Mouse (Mus musculus) midbrain, embryonic 14.5 days (tissue): ENCODE measurements around the gene Exoc6. TPM values are rescaled to one million over a fixed set of nuclear protein-coding genes. Genes with fewer than 3 reads are reported as not detected.
A peak's percentile ranks its signal among the peaks of the same experiment; 100 is the strongest.
"Not testable (repeated sequence)": the region's sequence is repeated elsewhere in the genome, so short reads cannot be mapped to it uniquely, and the experiment has no call there.

Source experiments
- ATAC-seq: fragments of 200-750 bp; cut with Nextera tagmentation; 2 replicates; pipeline ENCODE4 v1.8.0; 2017; ENCODE audit warnings: moderate number of reproducible peaks, moderate library complexity; ENCODE audit not compliant: low FRiP score, low TSS enrichment
- DNase-seq: peaks from one replicate; pipeline ENCODE4 v3.0.0-alpha.2; 2015
- H3K27ac ChIP-seq: fragments of 300-500 bp; sonication (generic); replicated peaks from 2 replicates; pipeline ENCODE4 v1.5.1; 2014; ENCODE audit warnings: mild to moderate bottlenecking, low read depth, low read length, moderate library complexity
- H3K27me3 ChIP-seq: fragments of 300-500 bp; sonication (generic); 2 replicates; pipeline ENCODE4 v1.6.1; 2014; ENCODE audit warnings: low read length, control low read depth, mixed read lengths; ENCODE audit not compliant: control insufficient read depth, insufficient read depth
- H3K36me3 ChIP-seq: fragments of 300-500 bp; sonication (generic); 2 replicates; pipeline ENCODE4 v1.6.1; 2014; ENCODE audit warnings: low read length, control low read depth; ENCODE audit not compliant: control insufficient read depth, insufficient read depth
- H3K4me1 ChIP-seq: fragments of 300-500 bp; sonication (generic); 2 replicates; pipeline ENCODE4 v1.6.1; 2014; ENCODE audit warnings: mild to moderate bottlenecking, antibody characterized with exemption, low read length, control low read depth; ENCODE audit not compliant: control insufficient read depth, insufficient read depth
- H3K4me2 ChIP-seq: fragments of 300-500 bp; sonication (generic); 2 replicates; pipeline ENCODE4 v1.6.1; 2014; ENCODE audit warnings: mild to moderate bottlenecking, low read length, moderate library complexity
- H3K4me3 ChIP-seq: fragments of 300-500 bp; sonication (generic); replicated peaks from 2 replicates; pipeline ENCODE4 v1.5.1; 2014; ENCODE audit warnings: low read depth, low read length
- H3K9ac ChIP-seq: fragments of 300-500 bp; sonication (generic); replicated peaks from 2 replicates; pipeline ENCODE4 v1.6.1; 2014; ENCODE audit warnings: mild to moderate bottlenecking, low read length, moderate library complexity
- H3K9me3 ChIP-seq: fragments of 300-500 bp; sonication (generic); 2 replicates; pipeline ENCODE4 v1.6.1; 2016; ENCODE audit warnings: low read length, control low read depth, mixed read lengths; ENCODE audit not compliant: control insufficient read depth
- WGBS: fragments of 180-500 bp; shearing (Covaris S2); extraction: QIAGEN DNeasy Blood & Tissue Kit; methylation state at CpG from one replicate; pipeline ENCODE4 v1.1.7; 2014; 5-methylcytosine and 5-hydroxymethylcytosine counted together
- polyA plus RNA-seq: library from polyadenylated mRNA; unstranded; fragments of >200 nt; fragmentation: Nextera tagmentation; extraction: Ambion mirVana; gene quantifications from 2 replicates; pipeline ENCODE4 v1.2.1, GENCODE M21; 2014

Exoc6 gene
- polyA plus RNA-seq, 1 experiment from 2014 or later = 21.4 TPM

- DNase-seq (no peak), ATAC-seq (no peak)
- Histone ChIP-seq H3K4me1 (no peaks in the 10 kb centered on the region), H3K36me3 (no peaks in the 10 kb centered on the region), H3K27ac (no peak overlapping the region), H3K4me3 (no peak overlapping the region), H3K9ac (no peak overlapping the region), H3K27me3 (no peaks in the 10 kb centered on the region), H3K4me2 (no peak overlapping the region), H3K9me3 (no peaks in the 10 kb centered on the region)
- 65% methylated on average over 2 of the region's 2 CpGs for WGBS
Measured at GRCm38 (mm10) chr19:37521434-37521781, 28.8 kb upstream of the Exoc6 start.

DNA sequence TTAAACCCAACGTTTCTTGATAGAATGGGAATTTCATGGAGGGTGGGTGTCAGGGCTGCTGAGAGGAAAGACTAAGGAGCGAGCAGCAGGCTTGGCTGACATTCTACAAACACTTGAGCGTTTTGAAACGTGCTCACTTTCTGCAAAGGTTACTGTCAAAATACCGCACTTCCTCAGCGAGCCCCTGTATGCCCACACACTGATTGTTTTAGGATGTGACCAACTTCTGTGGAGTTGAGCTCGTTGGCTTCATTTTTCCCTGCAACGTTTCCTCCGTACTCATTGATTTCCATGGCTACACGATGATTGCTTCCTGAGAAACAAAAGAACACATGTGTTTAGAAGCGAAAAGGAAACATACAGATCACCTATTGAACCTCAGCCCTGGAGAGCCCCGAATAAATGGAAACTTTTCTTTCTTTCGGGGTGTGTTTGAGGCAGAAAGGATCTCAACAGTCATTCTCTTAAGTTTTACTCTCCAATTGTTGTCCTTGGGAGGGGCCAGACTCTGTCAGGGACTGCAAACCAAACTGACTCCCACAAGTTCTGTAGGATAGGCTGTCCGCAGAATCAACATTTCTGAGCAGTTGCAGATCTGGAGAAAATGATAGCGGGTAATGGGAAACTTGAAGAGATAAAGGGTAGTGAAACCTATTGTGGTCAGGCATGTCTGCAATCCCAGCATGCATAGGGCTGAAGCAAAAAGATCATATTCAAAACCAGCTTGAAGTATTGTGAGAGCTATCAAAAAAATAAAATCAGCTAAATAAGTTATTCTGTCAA, 26.7 kb upstream of the Exoc6 start:
- WGBS = 87% methylated on average over 15 of the region's 15 CpGs
- H3K4me3 ChIP-seq = no peak overlapping the region
- H3K9me3 ChIP-seq = no peaks in the 10 kb centered on the region
- no peak overlapping the region for H3K9ac ChIP-seq
- no peaks in the 10 kb centered on the region for H3K36me3 ChIP-seq
- no peak overlapping the region for H3K4me2 ChIP-seq
- no peak for DNase-seq
- H3K4me1 ChIP-seq = no peaks in the 10 kb centered on the region
- no peak overlapping the region for H3K27ac ChIP-seq
- ATAC-seq = no peak
- H3K27me3 ChIP-seq = no peaks in the 10 kb centered on the region

GRCm38 (mm10) chr19:37525925-37526324, 24.3 kb upstream of the Exoc6 start:
- 84% methylated on average over 11 of the region's 11 CpGs for WGBS

DNA sequence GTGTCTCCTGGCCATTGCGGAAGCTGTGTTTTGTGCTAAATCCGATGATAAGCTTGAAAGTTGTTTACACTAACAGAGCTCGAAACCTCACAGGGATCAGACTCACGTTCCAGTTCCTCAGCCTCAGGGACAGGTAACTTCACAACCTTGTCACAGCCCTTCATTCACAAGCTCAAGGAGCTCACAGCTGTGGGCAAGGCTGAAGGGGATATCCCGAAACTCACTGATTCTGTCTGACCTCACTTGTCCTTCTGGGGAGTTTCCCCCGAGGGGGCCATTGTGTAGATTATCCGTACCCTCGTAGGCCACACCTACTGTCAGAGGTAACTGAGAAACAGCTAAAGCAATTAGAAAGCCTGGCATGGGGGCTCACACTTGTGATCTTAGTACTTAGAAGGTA, 23.4 kb upstream of the Exoc6 start:
- ATAC-seq (no peak), DNase-seq (no peak)
- H3K4me2 ChIP-seq = no peak overlapping the region
- no peak overlapping the region for H3K27ac ChIP-seq
- H3K36me3 ChIP-seq = no peaks in the 10 kb centered on the region
- 32% methylated on average over 8 of the region's 8 CpGs for WGBS
- no peak overlapping the region for H3K9ac ChIP-seq
- no peaks in the 10 kb centered on the region for H3K4me1 ChIP-seq
- H3K27me3 ChIP-seq = no peaks in the 10 kb centered on the region
- no peaks in the 10 kb centered on the region for H3K9me3 ChIP-seq
- no peak overlapping the region for H3K4me3 ChIP-seq

More at GRCm38 (mm10) chr19:37525925-37526324, 24.3 kb upstream of the Exoc6 start:
- Histone ChIP-seq H3K36me3 (no peaks in the 10 kb centered on the region), H3K4me2 (no peak overlapping the region), H3K9me3 (no peaks in the 10 kb centered on the region), H3K27me3 (no peaks in the 10 kb centered on the region), H3K27ac (no peak overlapping the region), H3K9ac (no peak overlapping the region), H3K4me1 (no peaks in the 10 kb centered on the region), H3K4me3 (no peak overlapping the region)
- ATAC-seq = no peak
- no peak for DNase-seq

GRCm38 (mm10) chr19:37527736-37528135, 22.5 kb upstream of the Exoc6 start:
- not testable (repeated sequence) for H3K4me3 ChIP-seq, DNase-seq, H3K4me1 ChIP-seq, H3K9ac ChIP-seq, H3K4me2 ChIP-seq, H3K36me3 ChIP-seq, H3K9me3 ChIP-seq, H3K27me3 ChIP-seq, ATAC-seq, H3K27ac ChIP-seq
- 96% methylated on average over 3 of the region's 3 CpGs for WGBS

DNA sequence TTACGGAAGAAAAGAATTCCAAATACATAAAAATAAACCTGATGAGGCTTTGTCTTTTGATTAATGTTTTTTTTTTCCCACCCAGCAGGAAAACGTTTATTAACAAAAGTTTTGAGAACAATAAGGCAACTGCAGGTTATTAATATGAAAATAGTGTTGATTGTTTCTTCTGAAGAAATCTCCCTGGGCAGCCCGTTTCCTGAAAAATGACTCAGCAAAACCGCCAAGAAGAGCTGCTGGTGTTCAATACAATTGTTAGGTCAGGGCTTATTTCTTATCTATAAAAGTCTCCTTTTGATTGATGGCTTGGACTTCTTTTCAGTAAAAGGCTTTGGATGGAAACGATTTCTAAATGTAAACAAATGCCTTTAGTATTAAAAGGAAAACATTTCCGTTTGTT, 21.6 kb upstream of the Exoc6 start:
- no peaks in the 10 kb centered on the region for H3K9me3 ChIP-seq
- H3K36me3 ChIP-seq = no peaks in the 10 kb centered on the region
- no peak overlapping the region for H3K27ac ChIP-seq
- H3K4me3 ChIP-seq = no peak overlapping the region
- no peak overlapping the region for H3K9ac ChIP-seq
- ATAC-seq (no peak), DNase-seq (no peak)
- no peak overlapping the region for H3K4me2 ChIP-seq
- 69% methylated on average over 6 of the region's 6 CpGs for WGBS
- H3K4me1 ChIP-seq = no peaks in the 10 kb centered on the region
- H3K27me3 ChIP-seq = no peaks in the 10 kb centered on the region

DNA sequence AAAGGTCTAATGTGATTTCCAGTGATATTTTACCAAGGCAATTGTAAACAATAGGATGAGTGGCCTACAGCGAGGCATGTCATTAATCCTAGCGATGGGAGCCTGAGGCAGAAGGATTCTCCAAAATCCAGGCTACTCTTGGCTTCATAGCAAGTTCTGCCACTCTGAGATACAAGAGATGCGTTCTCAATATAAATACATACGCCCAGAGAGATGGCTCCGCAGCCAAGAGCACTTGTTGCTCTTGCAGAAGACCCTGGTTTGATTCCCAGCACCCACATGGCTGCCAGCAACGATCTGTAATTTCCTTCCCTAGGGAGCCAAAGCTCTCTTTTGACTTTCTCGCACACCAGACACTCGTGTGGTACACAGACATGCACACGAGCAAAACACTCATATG, 20.9 kb upstream of the Exoc6 start:
- no peak overlapping the region for H3K27ac ChIP-seq
- DNase-seq (no peak), ATAC-seq (no peak)
- no peaks in the 10 kb centered on the region for H3K4me1 ChIP-seq
- H3K4me3 ChIP-seq = no peak overlapping the region
- H3K36me3 ChIP-seq = no peaks in the 10 kb centered on the region
- no peaks in the 10 kb centered on the region for H3K9me3 ChIP-seq
- no peaks in the 10 kb centered on the region for H3K27me3 ChIP-seq
- H3K4me2 ChIP-seq = no peak overlapping the region
- no peak overlapping the region for H3K9ac ChIP-seq
- 90% methylated on average over 9 of the region's 9 CpGs for WGBS

- ATAC-seq (peak; percentile 34; the same call in 1 of the 2 replicates), DNase-seq (peak; percentile 88)
- Histone ChIP-seq H3K4me2 (no peak overlapping the region), H3K4me1 (no peaks in the 10 kb centered on the region), H3K4me3 (no peak overlapping the region), H3K27ac (no peak overlapping the region), H3K9me3 (no peaks in the 10 kb centered on the region), H3K9ac (no peak overlapping the region), H3K36me3 (no peaks in the 10 kb centered on the region), H3K27me3 (no peaks in the 10 kb centered on the region)
- whole genome bisulfite sequencing = 44% methylated on average over 7 of the region's 7 CpGs
Measured at GRCm38 (mm10) chr19:37529975-37530515, 20.2 kb upstream of the Exoc6 start.

DNA sequence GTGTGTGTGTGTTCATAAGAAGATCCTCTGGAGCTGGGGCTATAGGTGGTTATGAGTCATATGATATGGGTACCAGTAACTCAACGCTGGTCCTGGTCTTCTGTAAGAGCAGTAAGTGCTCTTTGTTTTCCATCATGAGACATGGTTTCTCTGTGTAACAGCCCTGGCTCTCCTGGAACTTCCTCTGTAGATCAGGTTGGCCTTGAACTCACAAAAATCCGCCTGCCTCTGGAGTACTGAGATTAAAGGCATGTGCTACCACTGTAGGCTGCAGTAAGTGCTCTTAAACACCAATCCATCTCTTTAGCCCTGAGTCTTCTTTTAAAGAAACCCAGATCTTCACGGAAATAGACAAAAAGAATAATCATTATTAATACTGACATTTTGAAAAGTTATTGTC, 19.6 kb upstream of the Exoc6 start:
- H3K4me2 ChIP-seq = no peak overlapping the region
- no peak for DNase-seq
- H3K27me3 ChIP-seq = no peaks in the 10 kb centered on the region
- no peaks in the 10 kb centered on the region for H3K4me1 ChIP-seq
- no peak overlapping the region for H3K9ac ChIP-seq
- no peak overlapping the region for H3K27ac ChIP-seq
- H3K9me3 ChIP-seq = no peaks in the 10 kb centered on the region
- H3K36me3 ChIP-seq = no peaks in the 10 kb centered on the region
- WGBS = 82% methylated on average over 3 of the region's 3 CpGs
- no peak overlapping the region for H3K4me3 ChIP-seq
- no peak for ATAC-seq
